Mouse (Mus musculus): Measurements from ENCODE around the gene Gnai2. TPM values are rescaled to one million over a fixed set of nuclear protein-coding genes. Genes with fewer than 3 reads are reported as not detected.

Gene Gnai2
- polyA plus RNA-seq, 1 experiment from 2014 or later = 146 TPM

GRCm38 (mm10) chr9:107587833-107588639 lies 47.1 kb downstream of the Gnai2 start:
- DNase-seq = peak; percentile 75
- WGBS (ENCODE audit: insufficient replicate concordance) = under 1% methylated on average over 33 of the region's 33 CpGs

GRCm38 (mm10) chr9:107586974-107587832 lies 48.0 kb downstream of the Gnai2 start, which contains the start of gene Ifrd2:
Ifrd2 (plus strand) TSS chr9:107587642.
- TF ChIP-seq CTCF (IDR thresholded peaks at IDR 0.05; ENCODE audit: low read depth) (no peak), EP300 (IDR thresholded peaks at IDR 0.05; ENCODE audit: low read depth) (peak; percentile 99)
- H3K4me1 ChIP-seq (ENCODE audit: insufficient read depth) = peaks cover 26% of the 10 kb centered on the region
- H3K27me3 ChIP-seq (ENCODE audit: insufficient read depth, low read length) = no peaks in the 10 kb centered on the region
- 9% methylated on average over 44 of the region's 46 CpGs for WGBS (ENCODE audit: insufficient replicate concordance)
- H3K4me2 ChIP-seq (ENCODE audit: low read depth, low read length) = peak within 1 kb of the TSS; percentile 80
- ATAC-seq (peak; percentile 93), DNase-seq (peak; percentile 98)
- peak within 1 kb of the TSS; percentile 75 for H3K9ac ChIP-seq (replicated peaks)
- peaks cover 38% of the 10 kb centered on the region for H3K36me3 ChIP-seq (replicated peaks; ENCODE audit: insufficient read depth, low read length)
- H3K27ac ChIP-seq (ENCODE audit: low read depth) = peak within 1 kb of the TSS; percentile 94
- peak within 1 kb of the TSS; percentile 65 for H3K4me3 ChIP-seq (ENCODE audit: low read depth, low read length)
- H3K9me3 ChIP-seq (ENCODE audit: low read length) = no peaks in the 10 kb centered on the region

More at GRCm38 (mm10) chr9:107587833-107588639, 47.1 kb downstream of the Gnai2 start:
- peak; percentile 38 for ATAC-seq
- peak overlapping the region; percentile 80 for H3K4me2 ChIP-seq (ENCODE audit: low read depth, low read length)
- H3K9ac ChIP-seq (replicated peaks) = peak overlapping the region; percentile 75
- H3K4me3 ChIP-seq (ENCODE audit: low read depth, low read length) = peak overlapping the region; percentile 65
- H3K27ac ChIP-seq (ENCODE audit: low read depth) = peak overlapping the region; percentile 90
- no peaks in the 10 kb centered on the region for H3K27me3 ChIP-seq (ENCODE audit: insufficient read depth, low read length)
- no peaks in the 10 kb centered on the region for H3K9me3 ChIP-seq (ENCODE audit: low read length)
- peaks cover 42% of the 10 kb centered on the region for H3K36me3 ChIP-seq (replicated peaks; ENCODE audit: insufficient read depth, low read length)
- peaks cover 21% of the 10 kb centered on the region for H3K4me1 ChIP-seq (ENCODE audit: insufficient read depth)
- TF ChIP-seq CTCF (IDR thresholded peaks at IDR 0.05; ENCODE audit: low read depth) (no peak), EP300 (IDR thresholded peaks at IDR 0.05; ENCODE audit: low read depth) (peak; percentile 82)

DNA sequence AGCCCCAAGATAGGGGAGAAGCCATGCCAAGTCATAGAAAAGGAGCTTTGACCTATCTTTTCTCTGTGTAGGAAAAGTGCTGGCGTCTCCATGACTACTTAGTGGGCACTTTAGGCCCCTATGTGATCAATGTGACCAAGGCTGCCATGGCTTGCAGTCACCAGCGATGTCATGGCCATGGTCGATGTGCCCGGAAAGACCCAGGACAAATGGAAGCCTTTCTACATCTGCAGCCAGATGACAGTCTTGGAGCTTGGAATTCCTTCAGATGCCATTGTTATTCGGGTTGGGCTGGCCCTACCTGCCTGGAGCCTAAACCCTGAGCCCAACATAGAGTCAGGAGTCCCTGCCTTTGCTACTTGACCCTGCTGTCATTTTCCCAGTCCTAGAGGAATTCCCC lies 48.7 kb downstream of the Gnai2 start:
- Histone ChIP-seq H3K4me1 (ENCODE audit: insufficient read depth) (peaks cover 33% of the 10 kb centered on the region), H3K9ac (replicated peaks) (peak overlapping the region; percentile 28), H3K4me3 (ENCODE audit: low read depth, low read length) (peak overlapping the region; percentile 65), H3K36me3 (replicated peaks; ENCODE audit: insufficient read depth, low read length) (peaks cover 31% of the 10 kb centered on the region), H3K27me3 (ENCODE audit: insufficient read depth, low read length) (no peaks in the 10 kb centered on the region), H3K4me2 (ENCODE audit: low read depth, low read length) (peak overlapping the region; percentile 54), H3K9me3 (ENCODE audit: low read length) (no peaks in the 10 kb centered on the region), H3K27ac (ENCODE audit: low read depth) (peak overlapping the region; percentile 94)
- DNase-seq (no peak), ATAC-seq (no peak)
- WGBS (ENCODE audit: insufficient replicate concordance) = 77% methylated on average over 5 of the region's 5 CpGs
- TF ChIP-seq EP300 (IDR thresholded peaks at IDR 0.05; ENCODE audit: low read depth) (no peak), CTCF (IDR thresholded peaks at IDR 0.05; ENCODE audit: low read depth) (no peak)

DNA sequence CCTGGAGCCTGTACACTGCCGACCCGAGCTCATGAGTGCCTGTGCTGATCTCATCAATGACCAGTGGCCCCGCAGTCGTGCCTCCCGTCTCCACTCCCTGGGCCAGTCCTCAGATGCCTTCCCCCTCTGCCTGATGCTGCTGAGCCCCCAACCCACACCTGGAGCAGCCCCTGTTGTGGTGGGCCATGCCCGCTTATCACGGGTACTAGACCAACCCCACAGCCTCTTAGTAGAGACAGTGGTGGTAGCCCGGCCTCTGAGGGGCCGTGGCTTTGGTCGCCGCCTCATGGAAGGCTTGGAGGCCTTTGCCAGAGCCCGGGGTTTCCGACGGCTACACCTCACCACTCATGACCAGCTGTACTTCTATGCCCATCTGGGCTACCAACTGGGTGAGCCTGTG lies 52.0 kb downstream of the Gnai2 start:
- Histone ChIP-seq H3K4me1 (ENCODE audit: insufficient read depth) (peaks cover 26% of the 10 kb centered on the region), H3K9me3 (ENCODE audit: low read length) (no peaks in the 10 kb centered on the region), H3K36me3 (replicated peaks; ENCODE audit: insufficient read depth, low read length) (peaks cover 16% of the 10 kb centered on the region), H3K4me3 (ENCODE audit: low read depth, low read length) (no peak overlapping the region), H3K27me3 (ENCODE audit: insufficient read depth, low read length) (no peaks in the 10 kb centered on the region), H3K27ac (ENCODE audit: low read depth) (no peak overlapping the region), H3K9ac (replicated peaks) (no peak overlapping the region), H3K4me2 (ENCODE audit: low read depth, low read length) (no peak overlapping the region)
- ATAC-seq = no peak
- no peak for DNase-seq
- WGBS (ENCODE audit: insufficient replicate concordance) = 88% methylated on average over 14 of the region's 14 CpGs
- TF ChIP-seq CTCF (IDR thresholded peaks at IDR 0.05; ENCODE audit: low read depth) (no peak), EP300 (IDR thresholded peaks at IDR 0.05; ENCODE audit: low read depth) (no peak)

- H3K36me3 ChIP-seq (replicated peaks; ENCODE audit: insufficient read depth, low read length) = peaks cover 16% of the 10 kb centered on the region
- TF ChIP-seq CTCF (IDR thresholded peaks at IDR 0.05; ENCODE audit: low read depth) = no peak
- TF ChIP-seq EP300 (IDR thresholded peaks at IDR 0.05; ENCODE audit: low read depth) = no peak
- H3K4me1 ChIP-seq (ENCODE audit: insufficient read depth) = peaks cover 30% of the 10 kb centered on the region
- peak overlapping the region; percentile 94; the same call in 1 of the 2 replicates for H3K27ac ChIP-seq (ENCODE audit: low read depth)
- H3K4me3 ChIP-seq (ENCODE audit: low read depth, low read length) = no peak overlapping the region
- DNase-seq (no peak), ATAC-seq (no peak)
- no peaks in the 10 kb centered on the region for H3K27me3 ChIP-seq (ENCODE audit: insufficient read depth, low read length)
- H3K4me2 ChIP-seq (ENCODE audit: low read depth, low read length) = peak overlapping the region; percentile 97
- WGBS (ENCODE audit: insufficient replicate concordance) = 80% methylated on average over 7 of the region's 7 CpGs
- H3K9me3 ChIP-seq (ENCODE audit: low read length) = no peaks in the 10 kb centered on the region
- peak overlapping the region; percentile 86 for H3K9ac ChIP-seq (replicated peaks)
Observed at GRCm38 (mm10) chr9:107582509-107583062, 52.6 kb downstream of the Gnai2 start.
